Mouse (Mus musculus) monocyte, adult 2 months (primary cell): ENCODE measurements at regions not wholly inside any gene's neighbourhood (a gene's known extent, or its start where the extent isn't known, plus 50 kb on each side); places are given as distances from the start of the nearest gene placed in this dataset.

Experiments
- DNase-seq, 2 experiments: peaks; one replicate each; pipeline ENCODE4 v3.0.0; 2022; ENCODE audit warnings: low spot score in 2 of 2, low read depth in 1 of 2

GRCm38 (mm10) chr4:8920306-8920705 lies 681.5 kb upstream of the Car8 start:
- no peak for DNase-seq

- no peak for DNase-seq
Measured at GRCm38 (mm10) chr4:8919366-8919984, 680.6 kb upstream of the Car8 start.
